Mouse (Mus musculus) thymus, adult 2 months (tissue): ENCODE measurements around the gene Ocm.

Experiments
- CTCF ChIP-seq: fragments of 200-500 bp; IDR thresholded peaks from 2 replicates; pipeline ENCODE4 v1.5.1; 2012; ENCODE audit warnings: mild to moderate bottlenecking, control low read depth, low read length, moderate library complexity, borderline replicate concordance; ENCODE audit not compliant: control insufficient read depth, poor library complexity, insufficient read depth; ENCODE audit errors: extremely low read depth
- POLR2A ChIP-seq: fragments of 200-500 bp; IDR thresholded peaks from 2 replicates; pipeline ENCODE4 v1.6.1; 2012; ENCODE audit warnings: mild to moderate bottlenecking, low read length, control low read depth, moderate library complexity; ENCODE audit not compliant: control insufficient read depth, poor library complexity, insufficient read depth; ENCODE audit errors: extremely low read depth

DNA sequence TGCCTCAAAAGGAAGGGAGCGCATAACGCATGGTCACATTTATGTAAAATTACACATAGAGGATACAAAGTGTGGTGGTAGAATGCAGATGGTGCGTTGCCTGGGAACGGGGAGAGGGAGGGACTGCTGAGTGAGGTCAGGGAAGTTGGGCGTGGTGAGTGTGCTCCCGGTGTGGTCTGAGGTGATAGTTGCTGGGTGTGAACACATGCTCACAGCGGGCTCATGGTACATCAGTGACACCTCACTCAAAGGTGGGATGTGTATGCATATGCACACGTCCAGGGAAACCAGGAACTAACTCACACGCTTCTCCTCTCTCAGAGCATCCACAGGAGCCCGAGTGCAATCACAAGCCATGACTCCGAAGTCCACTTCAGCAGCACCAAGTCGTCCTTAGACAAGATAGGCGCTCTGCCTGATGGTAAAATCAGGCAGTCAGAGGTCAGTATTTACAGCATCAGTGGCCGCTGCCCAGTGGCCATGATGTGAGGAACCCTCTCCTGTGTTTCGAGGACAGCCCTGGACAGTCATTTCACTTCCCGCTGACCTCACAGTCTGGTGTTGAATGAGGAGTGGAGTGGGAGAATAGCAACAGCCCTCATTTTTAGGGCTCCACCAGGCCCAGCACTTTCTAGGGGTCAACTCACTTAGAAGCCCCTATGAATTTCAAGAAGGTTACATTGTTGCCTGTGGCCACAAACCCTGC lies 49.6 kb downstream of the Ocm start:
- no peak for TF ChIP-seq CTCF
- no peak for TF ChIP-seq POLR2A
